Mouse (Mus musculus) hindbrain, embryonic 11.5 days (tissue): Measurements from ENCODE around the gene Grip1. TPM values are rescaled to one million over a fixed set of nuclear protein-coding genes. Genes with fewer than 3 reads are reported as not detected.

ENCODE experiments used
- ATAC-seq: fragments of 200-750 bp; cut with Nextera tagmentation; 2 replicates; pipeline ENCODE4 v1.8.0; 2017; ENCODE audit warnings: mild to moderate bottlenecking, moderate TSS enrichment, moderate library complexity; ENCODE audit not compliant: low FRiP score
- DNase-seq: peaks from one replicate; pipeline ENCODE4 v3.0.0-alpha.2; 2015; ENCODE audit warnings: low spot score
- H3K27ac ChIP-seq: fragments of 300-500 bp; sonication (generic); 2 replicates; pipeline ENCODE4 v1.5.1; 2014; ENCODE audit warnings: mild to moderate bottlenecking, low read depth, low read length
- H3K27me3 ChIP-seq: fragments of 300-500 bp; sonication (generic); 2 replicates; pipeline ENCODE4 v1.6.1; 2014; ENCODE audit warnings: mild to moderate bottlenecking, low read length, moderate library complexity, mixed read lengths; ENCODE audit not compliant: control insufficient read depth, insufficient read depth
- H3K36me3 ChIP-seq: fragments of 300-500 bp; sonication (generic); 2 replicates; pipeline ENCODE4 v1.6.1; 2014; ENCODE audit warnings: mild to moderate bottlenecking, low read length, moderate library complexity, mixed read lengths; ENCODE audit not compliant: control insufficient read depth, insufficient read depth
- H3K4me1 ChIP-seq: fragments of 300-500 bp; sonication (generic); replicated peaks from 2 replicates; pipeline ENCODE4 v1.6.1; 2014; ENCODE audit warnings: low read length, mixed read lengths; ENCODE audit not compliant: control insufficient read depth, insufficient read depth
- H3K4me2 ChIP-seq: fragments of 300-500 bp; sonication (generic); replicated peaks from 2 replicates; pipeline ENCODE4 v1.6.1; 2014; ENCODE audit warnings: mild to moderate bottlenecking, low read depth, low read length
- H3K4me3 ChIP-seq: fragments of 300-500 bp; sonication (generic); 2 replicates; pipeline ENCODE4 v1.5.1; 2014; ENCODE audit warnings: low read depth, low read length
- H3K9ac ChIP-seq: fragments of 300-500 bp; sonication (generic); 2 replicates; pipeline ENCODE4 v1.6.1; 2014; ENCODE audit warnings: low read depth, low read length
- H3K9me3 ChIP-seq: fragments of 300-500 bp; sonication (generic); 2 replicates; pipeline ENCODE4 v1.6.1; 2016; ENCODE audit warnings: low read length; ENCODE audit not compliant: control insufficient read depth
- WGBS: fragments of 180-500 bp; shearing (Covaris S2); extraction: QIAGEN DNeasy Blood & Tissue Kit; methylation state at CpG from one replicate; pipeline ENCODE4 v1.1.7; 2014; 5-methylcytosine and 5-hydroxymethylcytosine counted together
- polyA plus RNA-seq: library from polyadenylated mRNA; unstranded; fragments of >200 nt; fragmentation: Nextera tagmentation; extraction: Ambion mirVana; gene quantifications from 2 replicates; pipeline ENCODE4 v1.2.1, GENCODE M21; 2014

The Grip1 gene
- polyA plus RNA-seq, 1 experiment from 2014 or later: 11.8 TPM

DNA sequence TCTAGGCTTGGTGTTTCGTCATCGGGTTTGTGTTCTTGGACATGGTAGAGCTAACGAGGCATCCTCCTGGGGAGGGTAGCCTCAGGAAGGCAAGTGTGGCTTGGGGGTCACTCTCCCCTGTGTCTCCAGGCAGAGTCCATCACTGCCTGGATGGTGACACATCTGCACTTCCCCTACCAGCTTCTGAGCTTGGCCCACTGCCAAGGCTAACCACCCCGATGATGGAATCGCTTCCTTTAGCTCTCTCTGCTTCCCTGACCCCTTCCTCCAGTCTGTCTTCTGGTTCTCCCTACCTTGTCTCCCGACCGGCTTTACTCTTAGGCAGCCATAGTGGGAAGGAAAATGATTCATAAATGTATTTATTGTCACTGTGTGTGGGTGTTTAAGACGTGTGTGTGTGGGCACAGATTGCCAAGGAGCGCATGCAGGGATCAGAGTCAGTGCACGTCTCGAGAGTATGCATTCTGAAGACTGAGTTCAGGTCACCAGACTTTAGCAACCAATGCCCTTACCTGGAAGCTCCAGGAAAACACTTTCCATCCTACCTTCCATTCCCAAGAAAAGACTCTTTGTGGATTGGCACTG, 415.5 kb downstream of the Grip1 start:
- Histone ChIP-seq H3K36me3 (no peaks in the 10 kb centered on the region), H3K4me3 (no peak overlapping the region), H3K4me1 (no peaks in the 10 kb centered on the region), H3K4me2 (no peak overlapping the region), H3K9ac (no peak overlapping the region), H3K27ac (no peak overlapping the region), H3K27me3 (no peaks in the 10 kb centered on the region), H3K9me3 (no peaks in the 10 kb centered on the region)
- no peak for ATAC-seq
- 86% methylated on average over 11 of the region's 11 CpGs for WGBS
- DNase-seq: no peak

DNA sequence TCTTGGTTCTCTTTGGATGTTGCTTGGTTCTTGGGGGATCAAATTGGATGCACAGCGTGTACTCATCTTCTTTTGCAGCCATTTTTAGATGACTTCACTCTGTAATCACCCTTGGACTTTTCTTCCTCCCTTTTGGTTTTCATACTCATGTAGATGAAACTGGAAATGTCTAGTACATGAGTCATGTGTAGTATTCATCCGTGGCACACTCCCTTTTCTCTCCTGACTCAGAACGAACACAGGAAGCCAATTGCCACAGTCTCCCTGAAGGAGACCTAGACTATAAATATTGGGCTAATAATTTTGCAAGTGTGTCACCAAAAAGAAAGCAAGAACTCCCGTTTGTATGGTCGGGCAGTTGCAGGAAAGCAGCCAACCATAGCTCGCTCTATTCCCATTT, 423.1 kb downstream of the Grip1 start:
- Histone ChIP-seq H3K9ac (no peak overlapping the region), H3K27me3 (no peaks in the 10 kb centered on the region), H3K4me1 (no peaks in the 10 kb centered on the region), H3K9me3 (no peaks in the 10 kb centered on the region), H3K27ac (no peak overlapping the region), H3K36me3 (no peaks in the 10 kb centered on the region), H3K4me2 (no peak overlapping the region), H3K4me3 (no peak overlapping the region)
- ATAC-seq (no peak), DNase-seq (no peak)
- 89% methylated on average over 6 of the region's 6 CpGs for WGBS

DNA sequence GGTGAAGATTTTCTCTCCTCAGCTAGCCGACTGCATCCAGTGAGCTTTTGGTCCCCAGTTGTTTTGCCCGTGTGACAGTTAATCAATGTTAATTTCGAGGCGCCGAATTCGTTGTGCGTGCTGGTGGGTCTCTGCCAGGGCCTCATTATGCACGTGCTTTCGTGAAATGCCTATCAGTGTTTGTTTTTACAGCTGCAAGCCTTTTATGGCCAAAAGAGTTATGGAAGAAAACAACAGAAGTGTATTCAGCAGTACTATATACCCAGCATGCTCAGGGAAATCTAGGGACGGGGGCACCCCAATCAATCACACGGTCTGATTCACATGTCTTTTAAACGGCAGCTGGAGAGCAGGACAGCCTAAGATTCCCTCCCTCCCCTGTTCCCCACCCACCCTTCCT, 424.7 kb downstream of the Grip1 start:
- no peak overlapping the region for H3K9ac ChIP-seq
- no peak overlapping the region for H3K4me3 ChIP-seq
- H3K36me3 ChIP-seq: no peaks in the 10 kb centered on the region
- H3K27ac ChIP-seq: no peak overlapping the region
- no peaks in the 10 kb centered on the region for H3K4me1 ChIP-seq
- no peak overlapping the region for H3K4me2 ChIP-seq
- no peaks in the 10 kb centered on the region for H3K27me3 ChIP-seq
- H3K9me3 ChIP-seq: no peaks in the 10 kb centered on the region
- WGBS: 35% methylated on average over 12 of the region's 12 CpGs
- ATAC-seq (peak; percentile 82), DNase-seq (peak; percentile 35)

DNA sequence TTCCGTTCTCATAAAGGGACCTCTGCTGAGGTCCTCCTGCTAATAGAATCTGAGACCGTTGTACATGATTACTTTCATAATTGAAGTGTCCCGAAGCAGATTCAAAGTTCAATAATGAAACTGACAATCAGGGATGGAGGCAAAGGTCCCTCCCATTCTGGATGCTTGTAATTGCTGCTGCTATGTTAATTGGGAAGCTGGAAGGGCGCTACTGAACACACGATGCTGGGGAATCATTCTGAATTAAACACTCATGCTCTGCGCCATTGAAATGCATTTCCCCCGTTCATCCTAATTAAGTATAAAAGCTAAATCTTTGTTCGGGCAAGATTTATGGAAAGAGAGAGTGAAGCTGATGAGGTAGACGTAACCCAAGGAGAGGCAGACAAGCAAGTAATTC, 431.0 kb downstream of the Grip1 start:
- H3K27ac ChIP-seq: no peak overlapping the region
- no peaks in the 10 kb centered on the region for H3K4me1 ChIP-seq
- no peak overlapping the region for H3K9ac ChIP-seq
- DNase-seq (no peak), ATAC-seq (no peak)
- no peaks in the 10 kb centered on the region for H3K36me3 ChIP-seq
- no peaks in the 10 kb centered on the region for H3K9me3 ChIP-seq
- no peak overlapping the region for H3K4me2 ChIP-seq
- H3K27me3 ChIP-seq: no peaks in the 10 kb centered on the region
- no peak overlapping the region for H3K4me3 ChIP-seq
- WGBS: 76% methylated on average over 9 of the region's 9 CpGs

DNA sequence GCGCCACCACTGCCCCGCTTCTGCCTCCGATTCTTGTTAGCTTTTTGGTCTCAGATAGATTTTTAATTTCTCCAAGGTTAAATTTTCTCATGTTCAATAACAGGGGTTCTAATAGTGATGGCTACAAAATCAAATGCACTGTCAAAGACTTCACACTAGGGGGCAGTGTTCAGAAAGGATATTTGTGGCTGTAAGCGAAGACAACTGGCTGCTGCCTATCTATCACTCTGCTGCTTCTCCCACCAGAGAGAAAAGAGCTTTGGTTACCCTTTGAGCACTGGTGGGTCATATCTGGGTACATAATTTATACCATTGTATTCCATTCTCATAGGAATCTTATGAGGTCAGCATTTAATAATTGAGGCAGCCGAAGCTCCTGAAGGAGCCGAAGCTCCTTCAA, 431.9 kb downstream of the Grip1 start:
- WGBS: 81% methylated on average over 6 of the region's 6 CpGs
- Histone ChIP-seq H3K27ac (no peak overlapping the region), H3K9me3 (no peaks in the 10 kb centered on the region), H3K4me2 (no peak overlapping the region), H3K36me3 (no peaks in the 10 kb centered on the region), H3K4me1 (no peaks in the 10 kb centered on the region), H3K4me3 (no peak overlapping the region), H3K9ac (no peak overlapping the region), H3K27me3 (no peaks in the 10 kb centered on the region)
- DNase-seq (peak; percentile 50), ATAC-seq (no peak)

DNA sequence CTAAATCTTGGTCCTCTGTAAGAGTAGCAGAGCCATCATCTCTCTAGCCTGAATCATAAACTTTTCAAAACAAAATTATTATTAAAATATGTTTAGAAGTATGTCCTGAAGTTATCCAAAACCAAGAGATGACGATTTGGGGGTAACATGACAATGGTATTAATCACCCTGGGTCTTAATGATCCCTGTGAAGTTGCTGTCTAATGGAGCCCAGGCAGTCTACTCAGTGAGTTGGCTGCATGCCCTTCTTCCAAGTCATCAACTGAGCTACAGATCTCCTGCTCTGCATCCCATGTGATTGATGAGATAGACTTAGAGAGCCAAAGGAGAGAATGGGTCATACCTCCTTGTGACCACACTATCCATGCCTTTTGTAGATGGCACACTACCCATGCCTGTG, 433.1 kb downstream of the Grip1 start:
- Histone ChIP-seq H3K4me2 (no peak overlapping the region), H3K9me3 (no peaks in the 10 kb centered on the region), H3K4me1 (no peaks in the 10 kb centered on the region), H3K9ac (no peak overlapping the region), H3K27me3 (no peaks in the 10 kb centered on the region), H3K36me3 (no peaks in the 10 kb centered on the region), H3K27ac (no peak overlapping the region), H3K4me3 (no peak overlapping the region)
- ATAC-seq (no peak), DNase-seq (no peak)
- WGBS: 85% methylated on average over 1 of the region's 1 CpGs

DNA sequence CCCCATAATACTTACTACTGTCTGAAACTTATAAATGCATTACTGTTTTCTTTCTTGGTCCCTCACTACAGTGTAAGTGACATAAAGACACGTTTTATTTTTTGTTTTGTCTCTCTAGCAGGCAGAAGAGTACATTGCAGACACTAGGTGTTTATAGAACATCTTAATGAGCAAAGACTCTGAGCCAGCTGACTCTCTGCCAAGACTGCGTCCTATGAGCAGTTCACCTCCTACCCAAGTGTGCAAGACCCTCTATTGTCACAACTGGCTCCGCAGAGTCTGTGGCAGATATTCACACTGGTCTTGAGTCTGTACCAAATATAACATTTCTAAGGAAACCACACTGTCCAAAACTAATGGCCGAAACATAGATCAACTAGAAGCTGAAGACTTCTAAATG, 449.1 kb downstream of the Grip1 start:
- ATAC-seq: no peak
- H3K4me2 ChIP-seq: no peak overlapping the region
- no peaks in the 10 kb centered on the region for H3K36me3 ChIP-seq
- no peaks in the 10 kb centered on the region for H3K27me3 ChIP-seq
- H3K27ac ChIP-seq: no peak overlapping the region
- 85% methylated on average over 4 of the region's 4 CpGs for WGBS
- no peak for DNase-seq
- no peak overlapping the region for H3K9ac ChIP-seq
- H3K4me3 ChIP-seq: no peak overlapping the region
- H3K4me1 ChIP-seq: no peaks in the 10 kb centered on the region
- no peaks in the 10 kb centered on the region for H3K9me3 ChIP-seq

DNA sequence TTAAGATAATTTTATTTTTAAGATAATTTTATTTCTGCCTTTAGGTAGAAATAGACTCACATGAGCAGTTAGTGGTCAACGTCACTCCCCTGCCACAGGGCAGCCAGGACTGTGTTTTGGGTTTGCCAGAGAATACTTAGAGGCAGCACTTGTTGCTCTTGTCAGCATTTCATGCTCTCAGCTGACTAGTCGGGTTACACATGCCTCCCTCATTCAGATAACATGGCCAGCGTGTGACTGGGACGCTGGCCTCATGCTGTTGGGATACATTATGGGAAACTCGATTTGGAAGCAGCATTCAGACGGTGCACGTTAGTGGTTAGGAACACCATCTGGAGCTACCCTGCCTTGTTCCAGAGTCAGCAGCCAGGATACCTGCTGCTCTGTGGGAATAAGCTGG, 453.2 kb downstream of the Grip1 start:
- DNase-seq (no peak), ATAC-seq (no peak)

DNA sequence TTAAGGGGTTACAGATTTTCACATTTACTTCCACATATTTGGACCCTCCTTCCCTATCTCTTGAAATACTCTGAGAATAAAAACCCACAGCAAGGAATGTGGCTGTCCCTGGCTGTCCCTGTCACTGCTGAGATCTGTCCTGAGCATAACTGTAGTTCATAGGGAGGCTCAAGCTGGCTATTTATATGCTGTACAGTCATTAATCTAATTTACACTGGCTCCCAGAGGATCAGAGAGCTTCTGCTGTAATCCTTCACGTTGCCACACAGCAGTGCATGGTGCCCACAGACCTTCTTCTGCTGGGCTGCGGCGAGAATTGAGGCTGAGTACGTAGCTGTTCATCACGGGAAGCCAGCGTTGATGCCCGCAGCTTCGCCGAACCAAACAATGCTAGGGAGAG, 464.4 kb downstream of the Grip1 start:
- ATAC-seq (no peak), DNase-seq (no peak)
- H3K4me3 ChIP-seq: no peak overlapping the region
- H3K4me2 ChIP-seq: no peak overlapping the region
- no peak overlapping the region for H3K9ac ChIP-seq
- H3K27me3 ChIP-seq: no peaks in the 10 kb centered on the region
- H3K4me1 ChIP-seq: no peaks in the 10 kb centered on the region
- no peaks in the 10 kb centered on the region for H3K36me3 ChIP-seq
- no peaks in the 10 kb centered on the region for H3K9me3 ChIP-seq
- 87% methylated on average over 9 of the region's 9 CpGs for WGBS
- H3K27ac ChIP-seq: no peak overlapping the region

More for the DNA sequence above, 453.2 kb downstream of the Grip1 start:
- H3K4me1 ChIP-seq: no peaks in the 10 kb centered on the region
- H3K27ac ChIP-seq: no peak overlapping the region
- no peaks in the 10 kb centered on the region for H3K9me3 ChIP-seq
- H3K9ac ChIP-seq: no peak overlapping the region
- WGBS: 79% methylated on average over 7 of the region's 7 CpGs
- H3K36me3 ChIP-seq: no peaks in the 10 kb centered on the region
- no peak overlapping the region for H3K4me3 ChIP-seq
- H3K4me2 ChIP-seq: no peak overlapping the region
- no peaks in the 10 kb centered on the region for H3K27me3 ChIP-seq
